Mouse (Mus musculus) embryonic facial prominence, embryonic 15.5 days (tissue): ENCODE measurements around the gene Mylpf. TPM values are rescaled to one million over a fixed set of nuclear protein-coding genes. Genes with fewer than 3 reads are reported as not detected.

Source experiments
- ATAC-seq: fragments of 200-750 bp; cut with Nextera tagmentation; 2 replicates; pipeline ENCODE4 v1.8.0; 2017; ENCODE audit warnings: low read depth, moderate TSS enrichment; ENCODE audit not compliant: insufficient number of reproducible peaks, low FRiP score, low TSS enrichment
- H3K27ac ChIP-seq: fragments of 300-500 bp; sonication (generic); replicated peaks from 2 replicates; pipeline ENCODE4 v1.5.1; 2015; ENCODE audit warnings: mild to moderate bottlenecking, inconsistent platforms
- H3K27me3 ChIP-seq: fragments of 300-500 bp; sonication (generic); 2 replicates; pipeline ENCODE4 v1.6.1; 2015; ENCODE audit warnings: inconsistent platforms
- H3K36me3 ChIP-seq: fragments of 300-500 bp; sonication (generic); 2 replicates; pipeline ENCODE4 v1.6.1; 2015; ENCODE audit warnings: mild to moderate bottlenecking, inconsistent platforms
- H3K4me1 ChIP-seq: fragments of 300-500 bp; sonication (generic); 2 replicates; pipeline ENCODE4 v1.6.1; 2015; ENCODE audit warnings: inconsistent platforms
- H3K4me2 ChIP-seq: fragments of 300-500 bp; sonication (generic); replicated peaks from 2 replicates; pipeline ENCODE4 v1.6.1; 2015; ENCODE audit warnings: mild to moderate bottlenecking, inconsistent platforms
- H3K4me3 ChIP-seq: fragments of 300-500 bp; sonication (generic); replicated peaks from 2 replicates; pipeline ENCODE4 v1.5.1; 2015; ENCODE audit warnings: mild to moderate bottlenecking, inconsistent platforms
- H3K9ac ChIP-seq: fragments of 300-500 bp; sonication (generic); 2 replicates; pipeline ENCODE4 v1.6.1; 2015; ENCODE audit warnings: inconsistent platforms
- H3K9me3 ChIP-seq: fragments of 300-500 bp; sonication (generic); replicated peaks from 2 replicates; pipeline ENCODE4 v1.6.1; 2016; ENCODE audit warnings: inconsistent platforms
- WGBS: fragments of 180-500 bp; shearing (Covaris S2); methylation state at CpG from one replicate; pipeline ENCODE4 v1.1.7; 2015; 5-methylcytosine and 5-hydroxymethylcytosine counted together
- polyA plus RNA-seq: library from polyadenylated mRNA; unstranded; fragments of >200 nt; fragmentation: Nextera tagmentation; extraction: Ambion mirVana; gene quantifications from 2 replicates; pipeline ENCODE4 v1.2.1, GENCODE M21; 2015

Gene Mylpf
- polyA plus RNA-seq, 1 experiment from 2014 or later, result 585 TPM

DNA sequence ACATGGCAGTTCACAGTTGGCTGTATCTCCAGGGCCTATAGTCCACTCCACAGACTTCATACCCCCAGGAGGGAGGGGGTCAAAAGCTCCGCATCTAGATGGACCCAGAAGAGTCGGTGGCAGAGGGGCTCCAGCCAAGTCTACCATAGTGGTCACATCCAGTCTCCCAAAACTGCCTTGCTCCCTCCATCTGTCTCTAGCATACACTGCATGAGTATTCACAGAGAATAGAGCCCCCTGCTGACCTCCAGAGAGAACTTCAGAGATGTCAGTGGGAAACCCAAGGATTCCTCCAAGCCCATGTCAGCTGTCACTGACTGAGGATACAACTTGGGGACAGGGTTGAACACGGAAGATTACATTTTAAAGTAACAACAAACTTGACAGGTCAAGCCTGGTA lies 23.1 kb upstream of the Mylpf start:
- H3K4me2 ChIP-seq, result no peak overlapping the region
- 63% methylated on average over 3 of the region's 3 CpGs for WGBS
- H3K27ac ChIP-seq, result no peak overlapping the region
- ATAC-seq, result no peak
- H3K27me3 ChIP-seq, result no peaks in the 10 kb centered on the region
- 0 out of 2 replicates have a peak, but pooled peaks cover 3% of the 10 kb centered on the region for H3K36me3 ChIP-seq
- H3K9ac ChIP-seq, result no peak overlapping the region
- no peaks in the 10 kb centered on the region for H3K4me1 ChIP-seq
- H3K9me3 ChIP-seq, result no peaks in the 10 kb centered on the region
- H3K4me3 ChIP-seq, result no peak overlapping the region

DNA sequence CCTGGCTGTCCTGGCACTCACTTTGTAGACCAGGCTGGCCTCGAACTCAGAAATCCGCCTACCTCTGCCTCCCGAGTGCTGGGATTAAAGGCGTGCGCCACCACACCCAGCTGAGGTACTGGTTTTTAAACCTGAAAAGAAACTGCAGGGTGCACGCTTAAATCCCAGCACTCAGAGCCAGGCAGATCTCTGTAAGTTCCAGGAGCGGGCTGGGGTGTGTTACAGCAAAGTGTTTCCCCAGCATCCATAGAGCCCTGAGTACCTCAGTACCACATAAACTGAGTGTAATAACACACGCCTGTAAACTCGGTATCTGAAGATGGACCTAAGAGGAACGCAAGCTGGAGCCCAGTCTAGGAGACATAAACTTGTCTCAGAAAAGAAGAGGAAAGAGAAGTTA lies 21.3 kb upstream of the Mylpf start:
- Histone ChIP-seq H3K27me3 (no peaks in the 10 kb centered on the region), H3K4me1 (no peaks in the 10 kb centered on the region), H3K9ac (no peak overlapping the region), H3K36me3 (peaks cover 20% of the 10 kb centered on the region), H3K27ac (no peak overlapping the region), H3K4me3 (no peak overlapping the region), H3K4me2 (no peak overlapping the region), H3K9me3 (no peaks in the 10 kb centered on the region)
- WGBS, result 71% methylated on average over 10 of the region's 10 CpGs
- no peak for ATAC-seq

DNA sequence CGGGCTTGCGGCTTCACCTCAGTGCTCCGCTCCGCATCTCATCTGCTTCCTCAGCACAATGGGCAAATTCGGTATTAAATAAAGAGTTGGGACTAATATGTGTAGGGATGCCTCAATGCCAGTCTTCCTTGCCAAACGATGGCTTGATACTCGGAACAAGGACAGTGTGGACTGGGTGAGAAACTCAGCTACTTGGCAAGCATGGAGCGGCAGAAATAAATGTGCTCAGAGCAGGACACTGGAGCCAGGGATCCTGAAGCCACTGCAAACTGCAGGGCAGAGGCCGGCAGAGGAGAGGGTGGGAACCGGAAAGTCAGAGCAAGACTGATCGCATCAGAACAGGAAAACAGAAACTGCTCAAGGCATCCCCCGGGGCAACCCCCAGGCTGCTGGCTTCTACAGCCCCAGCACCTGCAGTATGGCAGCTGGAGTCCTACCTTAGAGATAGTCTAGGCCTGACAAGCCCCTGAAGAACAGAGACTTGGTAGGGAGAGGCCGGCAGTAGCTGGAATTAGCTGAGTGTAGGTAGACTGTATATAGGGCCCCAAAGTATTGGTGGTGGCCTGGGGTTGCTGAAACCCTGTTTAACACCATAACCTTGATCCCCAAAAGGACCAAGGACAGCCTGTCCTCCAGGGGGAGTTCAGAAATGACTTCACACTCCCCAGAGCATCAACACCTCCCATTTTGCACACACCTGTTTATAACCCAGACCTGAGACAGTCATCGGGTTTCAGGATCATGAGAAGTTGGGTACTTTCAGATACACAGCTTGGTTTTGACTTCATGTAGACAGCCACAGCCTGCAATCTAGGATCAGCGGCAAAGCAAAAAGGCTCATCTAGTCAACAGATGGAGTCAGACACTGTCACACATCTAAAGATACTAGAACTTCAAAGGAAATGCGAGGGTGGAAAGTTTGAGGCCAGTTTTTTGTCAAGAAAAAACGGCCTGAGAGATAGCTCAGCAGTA lies 20.1 kb upstream of the Mylpf start:
- no peak overlapping the region for H3K9ac ChIP-seq
- 80% methylated on average over 17 of the region's 17 CpGs for WGBS
- H3K4me3 ChIP-seq, result no peak overlapping the region
- no peak overlapping the region for H3K4me2 ChIP-seq
- no peak overlapping the region for H3K27ac ChIP-seq
- H3K27me3 ChIP-seq, result no peaks in the 10 kb centered on the region
- H3K36me3 ChIP-seq, result peaks cover 33% of the 10 kb centered on the region
- H3K4me1 ChIP-seq, result no peaks in the 10 kb centered on the region
- no peaks in the 10 kb centered on the region for H3K9me3 ChIP-seq
- ATAC-seq, result no peak

GRCm38 (mm10) chr7:127190672-127191071 lies 18.0 kb upstream of the Mylpf start:
- Histone ChIP-seq H3K4me2 (no peak overlapping the region), H3K9ac (no peak overlapping the region)
- WGBS, result 78% methylated on average over 6 of the region's 6 CpGs

GRCm38 (mm10) chr7:127192989-127193388 lies 15.7 kb upstream of the Mylpf start:
- 93% methylated on average over 5 of the region's 5 CpGs for WGBS

More at GRCm38 (mm10) chr7:127190672-127191071, 18.0 kb upstream of the Mylpf start:
- Histone ChIP-seq H3K4me1 (peaks cover 15% of the 10 kb centered on the region), H3K9me3 (no peaks in the 10 kb centered on the region), H3K27ac (no peak overlapping the region), H3K27me3 (no peaks in the 10 kb centered on the region), H3K4me3 (no peak overlapping the region), H3K36me3 (peaks cover 45% of the 10 kb centered on the region)
- ATAC-seq, result no peak

DNA sequence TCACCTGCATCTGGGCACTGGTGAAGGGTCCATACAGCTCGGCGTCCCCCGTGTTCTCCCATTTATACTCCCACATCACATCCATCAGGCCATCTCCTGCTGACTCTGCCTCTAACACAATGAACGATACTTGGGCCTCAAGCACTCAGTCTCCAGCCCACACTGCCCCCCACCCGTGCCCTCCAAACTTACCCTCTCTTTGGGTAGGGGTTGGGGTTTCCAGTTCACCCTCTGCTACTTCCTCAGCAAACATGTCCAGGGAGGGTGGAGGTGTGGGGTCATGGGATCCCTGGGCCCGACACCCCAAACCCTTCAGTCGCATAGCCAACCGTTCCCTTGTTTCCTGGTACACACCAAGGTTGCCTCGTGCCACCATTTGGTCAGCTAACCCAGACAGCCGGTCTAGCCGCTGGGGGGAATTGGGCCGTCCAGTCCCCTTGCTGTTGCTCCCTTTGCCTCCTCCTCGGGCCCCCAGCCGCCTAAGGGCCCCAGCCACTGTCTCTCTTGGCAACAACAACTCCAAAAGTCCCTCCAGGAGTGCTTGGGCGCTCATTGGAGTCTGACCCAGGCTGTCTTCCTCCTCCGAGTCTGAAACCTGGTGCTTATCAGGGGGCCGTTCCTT lies 14.6 kb upstream of the Mylpf start:
- Histone ChIP-seq H3K36me3 (peaks cover 70% of the 10 kb centered on the region), H3K9ac (no peak overlapping the region), H3K4me3 (peak overlapping the region; percentile 89; the same call in 1 of the 2 replicates), H3K27me3 (no peaks in the 10 kb centered on the region), H3K4me1 (peaks cover 27% of the 10 kb centered on the region), H3K9me3 (no peaks in the 10 kb centered on the region), H3K27ac (no peak overlapping the region), H3K4me2 (peak overlapping the region; percentile 73)
- WGBS, result 93% methylated on average over 17 of the region's 17 CpGs
- no peak for ATAC-seq

More at GRCm38 (mm10) chr7:127192989-127193388, 15.7 kb upstream of the Mylpf start:
- no peaks in the 10 kb centered on the region for H3K27me3 ChIP-seq
- no peak overlapping the region for H3K4me2 ChIP-seq
- H3K9ac ChIP-seq, result no peak overlapping the region
- ATAC-seq, result no peak
- peaks cover 27% of the 10 kb centered on the region for H3K4me1 ChIP-seq
- H3K9me3 ChIP-seq, result no peaks in the 10 kb centered on the region
- H3K36me3 ChIP-seq, result peaks cover 58% of the 10 kb centered on the region
- H3K4me3 ChIP-seq, result no peak overlapping the region
- no peak overlapping the region for H3K27ac ChIP-seq

- no peaks in the 10 kb centered on the region for H3K9me3 ChIP-seq
These were observed 14.1 kb upstream of the Mylpf start for GRCm38 (mm10) chr7:127194633-127195029.

GRCm38 (mm10) chr7:127195544-127196295 lies 13.0 kb upstream of the Mylpf start, which contains the start of gene Cd2bp2:
Gene Cd2bp2, minus strand, starts transcription at chr7:127196050.
- H3K4me2 ChIP-seq, result peak within 1 kb of the TSS; percentile 73
- peak within 1 kb of the TSS; percentile 70 for H3K9ac ChIP-seq
- H3K4me1 ChIP-seq, result peaks cover 27% of the 10 kb centered on the region
- peak; percentile 95 for ATAC-seq
- no peaks in the 10 kb centered on the region for H3K9me3 ChIP-seq
- H3K36me3 ChIP-seq, result peaks cover 82% of the 10 kb centered on the region
- H3K27ac ChIP-seq, result peak within 1 kb of the TSS; percentile 92
- H3K27me3 ChIP-seq, result no peaks in the 10 kb centered on the region
- WGBS, result under 1% methylated on average over 51 of the region's 51 CpGs
- H3K4me3 ChIP-seq, result peak within 1 kb of the TSS; percentile 89

More at GRCm38 (mm10) chr7:127194633-127195029, 14.1 kb upstream of the Mylpf start:
- peaks cover 27% of the 10 kb centered on the region for H3K4me1 ChIP-seq
- peak overlapping the region; percentile 70 for H3K9ac ChIP-seq
- ATAC-seq, result no peak
- H3K36me3 ChIP-seq, result peaks cover 75% of the 10 kb centered on the region
- H3K4me3 ChIP-seq, result peak overlapping the region; percentile 89
- H3K27ac ChIP-seq, result peak overlapping the region; percentile 92
- peak overlapping the region; percentile 73 for H3K4me2 ChIP-seq
- no peaks in the 10 kb centered on the region for H3K27me3 ChIP-seq
- WGBS, result 78% methylated on average over 7 of the region's 7 CpGs

DNA sequence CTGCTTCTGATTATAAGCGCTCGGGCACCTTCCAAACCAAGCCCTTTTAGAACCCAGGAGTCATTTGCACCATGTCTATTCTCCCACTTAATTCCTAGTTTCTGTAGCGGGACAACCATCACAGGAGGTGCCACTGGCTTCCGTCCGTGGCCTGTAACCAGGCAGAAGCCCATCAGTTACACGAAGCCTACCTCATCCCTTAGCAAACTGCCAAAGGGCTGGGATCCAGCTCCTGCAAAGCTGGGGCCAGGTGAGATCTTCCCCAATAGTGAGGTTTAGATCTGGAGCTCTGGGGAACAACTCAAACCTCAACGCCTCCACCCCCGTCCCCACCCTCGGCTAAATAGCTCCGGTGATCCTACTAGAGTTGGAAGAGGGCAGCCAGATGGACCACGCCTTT lies 12.2 kb upstream of the Mylpf start:
- peak overlapping the region; percentile 73 for H3K4me2 ChIP-seq
- H3K4me3 ChIP-seq, result peak overlapping the region; percentile 89
- peak overlapping the region; percentile 60 for H3K9ac ChIP-seq
- H3K27me3 ChIP-seq, result no peaks in the 10 kb centered on the region
- H3K36me3 ChIP-seq, result peaks cover 82% of the 10 kb centered on the region
- no peak for ATAC-seq
- H3K4me1 ChIP-seq, result peaks cover 27% of the 10 kb centered on the region
- 50% methylated on average over 11 of the region's 11 CpGs for WGBS
- peak overlapping the region; percentile 92 for H3K27ac ChIP-seq
- no peaks in the 10 kb centered on the region for H3K9me3 ChIP-seq

GRCm38 (mm10) chr7:127206606-127207005 lies 2.1 kb upstream of the Mylpf start:
- Histone ChIP-seq H3K27me3 (no peaks in the 10 kb centered on the region), H3K27ac (0 out of 2 replicates have a peak overlapping the region, but pooled peaks have one; percentile 8), H3K9me3 (no peaks in the 10 kb centered on the region), H3K4me1 (peaks cover 25% of the 10 kb centered on the region), H3K36me3 (peaks cover 35% of the 10 kb centered on the region), H3K9ac (peak overlapping the region; percentile 97; the same call in 1 of the 2 replicates), H3K4me3 (peak overlapping the region; percentile 92), H3K4me2 (peak overlapping the region; percentile 88)
- no peak for ATAC-seq
- 37% methylated on average over 2 of the region's 2 CpGs for WGBS
